Mouse (Mus musculus) G1E-ER4 (cell line): ENCODE results near the gene Irf2bpl. TPM values are rescaled to one million over a fixed set of nuclear protein-coding genes. Genes with fewer than 3 reads are reported as not detected.

ENCODE experiments used
- GATA1 ChIP-seq: IDR thresholded peaks from one replicate; pipeline ENCODE4 v1.8.0; 2012; ENCODE audit warnings: low read length, inconsistent platforms
- polyA plus RNA-seq: library from polyadenylated mRNA; stranded (reverse); fragments of >175 nt; gene quantifications from 2 replicates; pipeline ENCODE4 v1.2.3, GENCODE M21; 2012

Irf2bpl gene
- polyA plus RNA-seq, 1 experiment = 28.1 TPM

- no peak for TF ChIP-seq GATA1
These were observed 24.4 kb downstream of the Irf2bpl start for GRCm38 (mm10) chr12:86859924-86860790.

DNA sequence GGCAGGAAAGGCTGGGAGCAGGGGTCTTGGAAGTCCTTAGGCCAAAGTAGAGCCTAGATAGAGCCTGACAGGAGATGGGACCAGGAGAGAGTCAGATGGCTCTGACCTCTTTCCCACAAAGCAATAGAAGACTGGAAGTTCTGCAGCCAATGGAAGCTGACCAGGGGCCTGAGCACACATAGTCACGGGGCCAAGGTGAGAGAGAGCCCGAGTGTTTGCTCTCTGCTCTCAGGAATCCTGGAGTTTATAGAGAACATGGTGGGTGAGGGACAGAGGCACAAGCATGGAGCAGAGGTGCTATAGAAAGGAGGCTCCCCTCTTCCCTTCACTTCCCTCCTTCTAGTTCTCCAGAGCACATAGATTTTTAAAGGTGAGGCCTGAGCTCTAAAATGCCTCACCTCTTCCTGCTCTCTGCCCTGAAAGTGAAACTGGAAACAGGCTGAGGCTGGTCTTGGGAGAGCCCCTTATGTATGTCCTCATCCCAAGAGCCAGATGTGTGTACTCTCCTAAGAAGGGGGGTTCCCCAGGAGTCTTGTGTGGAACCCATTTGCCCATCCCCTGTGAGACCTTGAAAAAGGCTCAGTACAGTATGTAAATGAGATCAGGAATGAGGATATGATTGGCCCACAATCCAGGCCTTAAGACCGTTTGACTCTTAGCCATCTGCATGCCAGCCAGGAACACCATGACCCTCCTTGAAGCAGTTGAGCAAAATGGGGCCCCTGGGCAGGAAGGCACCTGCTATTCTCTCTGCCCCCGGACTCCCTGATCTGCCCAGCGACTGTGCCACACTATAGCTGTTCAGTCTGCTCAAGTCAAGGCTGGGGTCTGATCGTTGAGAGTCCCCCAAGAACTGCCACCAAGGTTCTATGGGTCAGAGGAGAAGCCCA lies 25.4 kb downstream of the Irf2bpl start:
- TF ChIP-seq GATA1 = no peak

- TF ChIP-seq GATA1 = no peak
These were observed 26.1 kb downstream of the Irf2bpl start for GRCm38 (mm10) chr12:86858498-86858897.

- TF ChIP-seq GATA1 = no peak
These were observed 27.3 kb downstream of the Irf2bpl start for GRCm38 (mm10) chr12:86857290-86857689.

DNA sequence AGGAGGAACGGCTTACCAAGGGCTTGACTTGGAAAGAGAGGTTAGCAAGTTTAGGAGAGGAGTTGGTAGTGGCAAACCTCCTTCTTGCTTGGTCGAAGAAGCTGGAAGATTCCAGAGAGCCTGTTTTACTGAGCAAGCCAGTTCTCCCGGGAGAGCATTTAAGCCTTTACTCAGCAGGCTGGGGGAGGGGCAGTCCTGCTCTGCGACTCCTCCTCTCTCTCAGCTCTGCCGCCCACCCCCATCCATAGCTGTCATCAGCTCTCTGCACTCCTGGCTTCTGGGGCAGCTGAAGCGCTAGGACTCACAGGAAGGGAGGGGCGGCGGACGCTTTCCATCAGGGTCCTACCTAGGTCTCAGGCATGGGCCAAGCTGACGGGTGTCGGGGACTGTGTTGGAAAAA lies 28.9 kb downstream of the Irf2bpl start:
- no peak for TF ChIP-seq GATA1

DNA sequence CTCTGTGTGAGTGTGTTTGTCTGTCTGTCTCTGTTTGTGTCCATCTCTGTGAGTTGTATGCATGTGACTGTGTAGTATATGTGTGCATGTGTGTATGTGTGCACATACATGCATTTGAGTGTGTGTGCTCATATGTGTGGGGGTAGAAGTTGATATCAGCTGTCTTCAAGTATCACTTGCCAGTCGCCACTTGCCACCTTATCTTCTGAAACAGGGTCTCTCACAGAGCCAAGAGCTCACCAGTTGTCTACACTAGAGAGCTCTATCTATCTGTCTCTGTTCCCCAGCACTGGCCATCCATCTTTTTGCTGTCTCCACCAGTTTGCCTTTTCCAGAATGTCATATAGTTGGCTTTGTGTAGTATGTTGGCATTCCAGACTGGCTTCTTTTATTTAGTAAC lies 31.1 kb downstream of the Irf2bpl start:
- no peak for TF ChIP-seq GATA1

DNA sequence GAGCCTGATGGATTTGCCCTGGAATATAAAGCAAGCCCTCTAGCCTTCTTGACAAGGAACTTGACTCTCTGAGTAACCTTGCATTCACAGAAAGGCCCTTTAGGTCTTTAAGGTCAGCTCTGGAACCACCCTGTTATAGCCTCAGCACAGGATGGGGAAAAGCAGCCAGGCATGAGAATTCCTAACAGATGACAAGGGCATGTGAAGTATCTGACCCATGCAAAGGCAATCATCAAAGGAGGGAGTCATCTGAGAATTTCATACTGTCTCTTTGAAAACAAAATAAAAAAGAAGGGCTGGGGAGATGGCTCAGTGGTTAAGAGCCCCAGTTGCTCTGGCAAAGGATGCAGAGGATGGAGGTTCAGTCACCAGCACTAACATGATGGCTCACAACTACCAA lies 33.3 kb downstream of the Irf2bpl start:
- no peak for TF ChIP-seq GATA1

DNA sequence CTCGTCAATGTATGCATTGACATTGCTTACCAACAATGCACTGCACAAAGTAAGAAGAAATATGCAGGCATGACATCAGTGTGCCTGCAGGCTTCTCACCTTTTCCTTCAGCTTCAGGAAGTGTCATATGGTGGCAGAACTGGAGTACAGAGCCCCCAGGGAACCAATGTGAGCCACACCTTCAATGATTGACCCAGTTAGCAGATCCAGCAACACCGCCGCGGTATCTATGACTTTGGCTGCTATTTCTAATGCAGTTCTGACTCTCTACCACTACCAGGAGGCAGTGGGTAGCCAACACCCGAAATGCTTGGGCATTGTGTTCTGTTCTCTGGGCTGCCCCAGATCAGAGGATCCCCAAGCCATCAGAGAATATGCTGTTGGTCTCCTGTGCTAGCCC lies 33.9 kb downstream of the Irf2bpl start:
- TF ChIP-seq GATA1 = no peak

DNA sequence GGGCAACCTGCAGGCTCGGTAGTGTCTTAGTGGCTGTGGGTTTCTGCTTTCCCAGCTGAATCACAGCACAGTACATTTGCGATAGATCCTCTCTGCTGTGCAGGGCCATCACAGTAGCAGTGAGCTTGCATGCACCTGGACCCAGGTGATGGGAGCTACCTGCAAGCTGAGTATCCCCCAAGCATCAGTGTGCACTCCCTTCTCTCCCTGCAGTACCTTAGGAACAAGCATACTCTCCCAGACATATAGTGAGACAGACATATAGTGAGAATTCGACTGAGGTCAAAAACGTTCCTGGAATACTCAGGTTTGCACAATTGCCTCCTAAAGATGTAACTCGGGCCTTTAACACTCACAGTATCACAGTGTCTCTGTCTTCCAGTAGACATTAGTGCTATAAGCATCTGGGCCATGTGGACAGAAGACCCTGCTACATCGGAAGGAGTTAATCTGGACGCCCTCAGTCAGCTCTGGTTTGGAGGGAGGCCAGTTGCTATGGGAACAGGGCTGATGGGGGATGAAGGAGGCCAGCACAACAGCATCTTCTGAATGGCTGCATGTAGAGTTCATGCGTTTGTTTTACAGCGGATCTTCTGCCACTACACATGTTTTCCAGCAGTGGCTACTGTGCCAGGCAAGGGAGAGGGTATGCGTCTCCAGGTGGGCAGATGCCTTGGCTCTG lies 34.5 kb downstream of the Irf2bpl start:
- TF ChIP-seq GATA1 = no peak

- TF ChIP-seq GATA1 = no peak
These were observed 41.6 kb downstream of the Irf2bpl start for GRCm38 (mm10) chr12:86842866-86843459.

GRCm38 (mm10) chr12:86840526-86840925 lies 44.1 kb downstream of the Irf2bpl start:
- TF ChIP-seq GATA1 = no peak

DNA sequence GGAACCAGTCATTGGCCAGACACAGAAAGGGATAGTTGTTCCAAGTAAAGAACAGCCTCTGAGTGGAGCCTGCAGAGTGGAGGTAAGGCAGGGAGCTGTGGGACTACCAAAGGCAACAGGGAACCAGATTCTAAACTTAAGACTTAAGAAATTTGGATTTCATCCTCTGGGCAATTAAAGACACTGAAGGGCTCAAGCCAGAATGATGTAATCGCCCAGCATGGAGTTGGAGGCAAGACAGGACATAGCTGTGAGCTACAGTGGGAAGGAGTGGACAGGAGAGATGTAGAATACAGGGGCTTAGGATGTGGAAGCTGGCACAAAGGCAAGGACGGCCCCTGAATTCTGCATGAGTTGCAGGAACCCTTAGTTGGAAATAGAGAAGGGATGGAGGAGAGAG lies 46.4 kb downstream of the Irf2bpl start:
- TF ChIP-seq GATA1 = no peak

GRCm38 (mm10) chr12:86836431-86837047 lies 48.1 kb downstream of the Irf2bpl start:
- no peak for TF ChIP-seq GATA1

GRCm38 (mm10) chr12:86835899-86836298 lies 48.7 kb downstream of the Irf2bpl start:
- TF ChIP-seq GATA1 = no peak

GRCm38 (mm10) chr12:86834416-86834772 lies 50.2 kb downstream of the Irf2bpl start:
- peak; percentile 62 for TF ChIP-seq GATA1
